Mouse (Mus musculus) brain, embryonic 14.5 days (tissue): Measurements from ENCODE around the gene Kcna3.

ENCODE experiments used
- CTCF ChIP-seq: fragments of 200-500 bp; IDR thresholded peaks from 2 replicates; pipeline ENCODE4 v1.5.1; 2012; ENCODE audit warnings: inconsistent platforms, mild to moderate bottlenecking, moderate library complexity, borderline replicate concordance; ENCODE audit not compliant: insufficient read depth, insufficient read length; ENCODE audit errors: extremely low read depth
- POLR2A ChIP-seq: fragments of 200-500 bp; IDR thresholded peaks from 2 replicates; pipeline ENCODE4 v1.6.1; 2012; ENCODE audit warnings: mild to moderate bottlenecking, inconsistent platforms, borderline replicate concordance; ENCODE audit not compliant: poor library complexity, insufficient read depth, insufficient read length, severe bottlenecking; ENCODE audit errors: extremely low read depth

DNA sequence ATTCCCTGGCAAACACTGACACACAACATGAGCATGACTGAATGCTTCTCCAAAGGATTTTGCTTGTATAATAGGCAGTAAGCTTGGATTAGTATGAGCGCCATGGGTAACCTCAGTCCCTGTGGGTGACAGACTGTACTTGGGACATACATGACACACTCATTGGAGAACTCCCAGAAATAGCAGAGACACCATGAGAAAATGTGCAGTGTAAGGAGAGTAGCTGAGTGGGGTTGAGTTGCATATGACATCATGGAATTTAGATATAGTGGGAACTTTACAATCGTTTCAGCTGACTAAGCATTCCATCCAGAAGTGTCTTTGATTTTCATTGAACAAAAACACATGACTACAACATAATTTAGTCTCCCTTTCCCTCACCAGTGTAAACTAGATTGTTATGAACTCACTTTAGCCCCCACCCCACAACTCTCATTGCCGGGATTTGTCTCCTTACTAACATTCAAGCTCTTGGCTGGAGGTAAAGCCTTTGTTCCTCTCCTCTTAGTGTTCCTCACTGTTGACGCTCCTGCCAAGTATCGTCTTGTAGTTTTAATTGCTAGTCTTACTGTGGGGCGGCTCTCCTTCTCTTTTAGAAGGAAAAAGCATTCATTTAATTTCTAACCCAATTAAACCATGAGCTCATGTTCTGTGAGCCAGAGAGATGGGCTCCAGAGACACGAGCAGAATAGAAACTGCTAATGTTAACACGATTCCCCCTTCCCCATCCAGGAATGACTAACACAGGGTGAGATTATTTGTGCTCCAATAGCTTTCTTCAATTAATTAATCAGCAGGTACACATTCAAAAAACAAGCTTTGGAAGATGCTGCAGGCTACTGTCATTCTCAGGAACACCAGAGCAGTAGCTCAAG lies 33.5 kb upstream of the Kcna3 start:
- TF ChIP-seq CTCF (no peak), POLR2A (no peak)
